Mouse (Mus musculus): ENCODE results near the gene Mki67. TPM values are rescaled to one million over a fixed set of nuclear protein-coding genes. Genes with fewer than 3 reads are reported as not detected.

The Mki67 gene
- polyA plus RNA-seq (2014; fragmentation: Nextera tagmentation; extraction: Ambion mirVana), result 22.9 and 28.8 TPM in 2 replicates

- DNase-seq (ENCODE audit: low spot score) (peak; percentile 41), ATAC-seq (no peak; the same call in 1 of the 2 replicates)
- Histone ChIP-seq H3K4me1 (ENCODE audit: control insufficient read depth, insufficient read depth, low read length) (peaks cover 14% of the 10 kb centered on the region; the same call in 1 of the 2 replicates), H3K4me2 (ENCODE audit: low read length) (peak within 1 kb of the TSS; percentile 78), H3K27ac (ENCODE audit: low read depth, low read length) (peak within 1 kb of the TSS; percentile 58; the same call in 1 of the 2 replicates), H3K36me3 (ENCODE audit: control insufficient read depth, insufficient read depth, low read length) (no peaks in the 10 kb centered on the region), H3K27me3 (replicated peaks; ENCODE audit: control insufficient read depth, insufficient read depth, low read length) (no peaks in the 10 kb centered on the region), H3K9ac (ENCODE audit: low read length) (peak within 1 kb of the TSS; percentile 85), H3K9me3 (replicated peaks; ENCODE audit: control insufficient read depth, low read length) (no peaks in the 10 kb centered on the region), H3K4me3 (ENCODE audit: low read depth, low read length) (peak within 1 kb of the TSS; percentile 82)
- under 1% methylated on average over 71 of the region's 82 CpGs for WGBS
These were observed at the start of gene Mki67 for GRCm38 (mm10) chr7:135715642-135716444. Gene Mki67, minus strand, starts transcription at chr7:135716361.

- 89% methylated on average over 2 of the region's 2 CpGs for WGBS
- ATAC-seq (no peak), DNase-seq (ENCODE audit: low spot score) (no peak)
- Histone ChIP-seq H3K27ac (ENCODE audit: low read depth, low read length) (no peak overlapping the region), H3K9me3 (replicated peaks; ENCODE audit: control insufficient read depth, low read length) (no peaks in the 10 kb centered on the region), H3K27me3 (replicated peaks; ENCODE audit: control insufficient read depth, insufficient read depth, low read length) (no peaks in the 10 kb centered on the region), H3K4me3 (ENCODE audit: low read depth, low read length) (no peak overlapping the region), H3K9ac (ENCODE audit: low read length) (no peak overlapping the region), H3K4me2 (ENCODE audit: low read length) (no peak overlapping the region), H3K4me1 (ENCODE audit: control insufficient read depth, insufficient read depth, low read length) (peaks cover 7% of the 10 kb centered on the region; the same call in 1 of the 2 replicates), H3K36me3 (ENCODE audit: control insufficient read depth, insufficient read depth, low read length) (no peaks in the 10 kb centered on the region)
These were observed 47.1 kb upstream of the Mki67 start for GRCm38 (mm10) chr7:135763311-135763710.

- Histone ChIP-seq H3K36me3 (ENCODE audit: control insufficient read depth, insufficient read depth, low read length) (no peaks in the 10 kb centered on the region), H3K4me1 (ENCODE audit: control insufficient read depth, insufficient read depth, low read length) (peaks cover 7% of the 10 kb centered on the region; the same call in 1 of the 2 replicates), H3K4me3 (ENCODE audit: low read depth, low read length) (no peak overlapping the region), H3K9me3 (replicated peaks; ENCODE audit: control insufficient read depth, low read length) (no peaks in the 10 kb centered on the region), H3K9ac (ENCODE audit: low read length) (no peak overlapping the region), H3K27ac (ENCODE audit: low read depth, low read length) (no peak overlapping the region), H3K4me2 (ENCODE audit: low read length) (no peak overlapping the region), H3K27me3 (replicated peaks; ENCODE audit: control insufficient read depth, insufficient read depth, low read length) (no peaks in the 10 kb centered on the region)
- DNase-seq (ENCODE audit: low spot score), result no peak
- ATAC-seq, result no peak
- WGBS, result 74% methylated on average over 12 of the region's 12 CpGs
These were observed 42.8 kb upstream of the Mki67 start for GRCm38 (mm10) chr7:135758754-135759510.

GRCm38 (mm10) chr7:135758171-135758570, 42.0 kb upstream of the Mki67 start:
- peaks cover 7% of the 10 kb centered on the region; the same call in 1 of the 2 replicates for H3K4me1 ChIP-seq (ENCODE audit: control insufficient read depth, insufficient read depth, low read length)
- WGBS, result 67% methylated on average over 4 of the region's 4 CpGs
- no peaks in the 10 kb centered on the region for H3K9me3 ChIP-seq (replicated peaks; ENCODE audit: control insufficient read depth, low read length)
- no peaks in the 10 kb centered on the region for H3K27me3 ChIP-seq (replicated peaks; ENCODE audit: control insufficient read depth, insufficient read depth, low read length)
- ATAC-seq (no peak), DNase-seq (ENCODE audit: low spot score) (no peak)
- no peak overlapping the region for H3K9ac ChIP-seq (ENCODE audit: low read length)
- no peak overlapping the region for H3K4me2 ChIP-seq (ENCODE audit: low read length)
- no peaks in the 10 kb centered on the region for H3K36me3 ChIP-seq (ENCODE audit: control insufficient read depth, insufficient read depth, low read length)
- H3K4me3 ChIP-seq (ENCODE audit: low read depth, low read length), result no peak overlapping the region
- no peak overlapping the region for H3K27ac ChIP-seq (ENCODE audit: low read depth, low read length)

DNA sequence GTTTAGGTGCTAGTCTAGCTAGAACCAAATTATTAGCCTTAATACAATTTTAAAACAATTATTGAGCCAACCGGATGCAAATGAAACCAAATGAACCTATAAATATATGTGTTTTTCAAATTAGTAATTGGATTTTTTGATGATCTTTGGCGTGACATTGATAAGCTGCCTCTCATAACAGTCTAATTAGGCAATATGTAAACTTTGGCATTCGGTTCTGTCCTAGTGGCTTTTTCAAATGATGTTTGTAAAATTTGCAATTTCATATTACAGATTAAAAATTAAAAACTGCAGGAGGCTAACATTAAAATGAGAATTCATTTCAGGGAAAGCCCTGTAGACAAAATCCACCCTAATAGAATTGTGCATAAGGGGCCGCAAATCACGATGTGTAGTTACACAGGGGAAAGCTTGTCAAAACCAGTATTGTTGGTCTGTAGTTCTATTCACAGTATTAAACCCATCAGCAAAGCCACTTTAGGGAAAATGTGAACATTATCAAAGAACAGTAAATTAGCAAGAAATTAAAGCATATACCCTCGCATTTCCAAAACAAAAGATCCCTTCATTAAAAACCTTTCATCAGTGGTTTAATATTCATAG, 40.9 kb upstream of the Mki67 start:
- Histone ChIP-seq H3K36me3 (ENCODE audit: control insufficient read depth, insufficient read depth, low read length) (no peaks in the 10 kb centered on the region), H3K4me2 (ENCODE audit: low read length) (no peak overlapping the region), H3K27me3 (replicated peaks; ENCODE audit: control insufficient read depth, insufficient read depth, low read length) (no peaks in the 10 kb centered on the region), H3K9ac (ENCODE audit: low read length) (no peak overlapping the region), H3K27ac (ENCODE audit: low read depth, low read length) (no peak overlapping the region), H3K4me3 (ENCODE audit: low read depth, low read length) (no peak overlapping the region), H3K9me3 (replicated peaks; ENCODE audit: control insufficient read depth, low read length) (no peaks in the 10 kb centered on the region), H3K4me1 (ENCODE audit: control insufficient read depth, insufficient read depth, low read length) (peaks cover 7% of the 10 kb centered on the region; the same call in 1 of the 2 replicates)
- whole genome bisulfite sequencing, result 49% methylated on average over 6 of the region's 6 CpGs
- ATAC-seq (no peak), DNase-seq (ENCODE audit: low spot score) (peak; percentile 38)

DNA sequence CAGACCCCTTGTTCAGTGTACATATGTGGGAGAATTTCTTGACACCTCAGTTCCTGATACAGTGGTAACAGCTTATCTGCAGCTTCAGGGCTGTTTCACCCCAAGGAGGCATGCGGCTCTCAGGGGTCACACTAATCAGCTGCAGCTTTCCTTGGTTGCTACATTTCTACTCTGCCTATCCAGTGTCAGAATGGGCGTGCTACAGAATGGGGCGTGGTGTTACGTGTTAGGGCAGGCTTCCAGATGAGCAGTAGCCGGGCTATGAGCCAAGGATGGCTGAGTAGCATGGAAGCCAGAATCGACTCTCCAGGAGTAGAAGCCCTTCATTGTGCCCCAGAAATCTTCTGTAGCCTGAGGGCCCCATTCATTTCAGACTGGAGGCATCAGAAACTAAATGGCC, 32.8 kb upstream of the Mki67 start:
- WGBS, result 39% methylated on average over 6 of the region's 6 CpGs
- ATAC-seq, result peak; percentile 85
- H3K36me3 ChIP-seq (ENCODE audit: control insufficient read depth, insufficient read depth, low read length), result no peaks in the 10 kb centered on the region
- H3K27ac ChIP-seq (ENCODE audit: low read depth, low read length), result no peak overlapping the region
- H3K4me2 ChIP-seq (ENCODE audit: low read length), result no peak overlapping the region
- no peaks in the 10 kb centered on the region for H3K9me3 ChIP-seq (replicated peaks; ENCODE audit: control insufficient read depth, low read length)
- no peaks in the 10 kb centered on the region for H3K27me3 ChIP-seq (replicated peaks; ENCODE audit: control insufficient read depth, insufficient read depth, low read length)
- DNase-seq (ENCODE audit: low spot score), result peak; percentile 84
- no peak overlapping the region for H3K9ac ChIP-seq (ENCODE audit: low read length)
- no peak overlapping the region for H3K4me3 ChIP-seq (ENCODE audit: low read depth, low read length)
- H3K4me1 ChIP-seq (ENCODE audit: control insufficient read depth, insufficient read depth, low read length), result peaks cover 7% of the 10 kb centered on the region; the same call in 1 of the 2 replicates

- no peak for DNase-seq (ENCODE audit: low spot score)
- Histone ChIP-seq H3K4me2 (ENCODE audit: low read length) (no peak overlapping the region), H3K27ac (ENCODE audit: low read depth, low read length) (no peak overlapping the region), H3K4me3 (ENCODE audit: low read depth, low read length) (no peak overlapping the region), H3K4me1 (ENCODE audit: control insufficient read depth, insufficient read depth, low read length) (peaks cover 7% of the 10 kb centered on the region; the same call in 1 of the 2 replicates), H3K36me3 (ENCODE audit: control insufficient read depth, insufficient read depth, low read length) (no peaks in the 10 kb centered on the region), H3K9me3 (replicated peaks; ENCODE audit: control insufficient read depth, low read length) (no peaks in the 10 kb centered on the region), H3K9ac (ENCODE audit: low read length) (no peak overlapping the region), H3K27me3 (replicated peaks; ENCODE audit: control insufficient read depth, insufficient read depth, low read length) (no peaks in the 10 kb centered on the region)
- no peak for ATAC-seq
- WGBS, result 58% methylated on average over 2 of the region's 2 CpGs
These were observed 30.9 kb upstream of the Mki67 start for GRCm38 (mm10) chr7:135747072-135747471.

GRCm38 (mm10) chr7:135746528-135746927, 30.4 kb upstream of the Mki67 start:
- H3K27me3 ChIP-seq (replicated peaks; ENCODE audit: control insufficient read depth, insufficient read depth, low read length), result no peaks in the 10 kb centered on the region
- no peak for DNase-seq (ENCODE audit: low spot score)
- H3K4me1 ChIP-seq (ENCODE audit: control insufficient read depth, insufficient read depth, low read length), result peaks cover 7% of the 10 kb centered on the region; the same call in 1 of the 2 replicates
- no peaks in the 10 kb centered on the region for H3K9me3 ChIP-seq (replicated peaks; ENCODE audit: control insufficient read depth, low read length)
- H3K36me3 ChIP-seq (ENCODE audit: control insufficient read depth, insufficient read depth, low read length), result no peaks in the 10 kb centered on the region
- WGBS, result 64% methylated on average over 6 of the region's 6 CpGs
- H3K9ac ChIP-seq (ENCODE audit: low read length), result no peak overlapping the region
- ATAC-seq, result no peak
- no peak overlapping the region for H3K27ac ChIP-seq (ENCODE audit: low read depth, low read length)
- H3K4me3 ChIP-seq (ENCODE audit: low read depth, low read length), result no peak overlapping the region
- no peak overlapping the region for H3K4me2 ChIP-seq (ENCODE audit: low read length)

All from forebrain, embryonic 14.5 days (tissue).